8 mouse cellular contexts compared by ENCODE assay signal in the genomic region with DNA sequence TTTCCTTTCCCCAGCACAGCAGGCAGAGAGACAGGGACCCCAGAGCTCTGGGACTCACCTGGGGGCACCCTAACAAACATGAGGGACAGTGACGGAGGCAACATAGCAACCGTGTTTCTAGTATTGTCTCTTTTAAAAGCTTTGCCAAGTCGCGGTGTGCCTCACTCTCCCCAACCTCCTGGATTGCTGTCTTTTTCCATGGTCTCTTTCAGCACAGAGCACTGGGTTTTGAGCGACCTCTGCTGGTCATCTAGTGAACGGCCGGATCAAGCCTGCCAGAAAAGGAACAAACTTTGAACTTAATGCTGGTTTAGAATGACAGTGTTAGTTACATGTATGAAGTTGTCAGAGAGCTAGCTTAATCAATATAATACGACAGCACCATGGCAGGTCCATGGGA. TPM values are rescaled to one million over a fixed set of nuclear protein-coding genes. Genes with fewer than 3 reads are reported as not detected.
DNase-seq lines count a peak whose midpoint lies in the region; ATAC-seq and TF ChIP-seq lines count a peak whose summit lies in the region.

No protein-coding gene starts in this region.

- DNase-seq in adrenal gland, adult 2 months, result peak; percentile 74
- peak; percentile 87 for DNase-seq in embryonic facial prominence, embryonic 11.5 days (ENCODE audit: low spot score)
- peak; percentile 76 for DNase-seq in heart, postnatal 0 days (ENCODE audit: low spot score)
- peak; percentile 65 to 85 for DNase-seq in kidney, postnatal 25 days
- peak; percentile 77 for DNase-seq in lung, adult 2 months
- peak; percentile 82 for DNase-seq in ovary, postnatal 14 days (ENCODE audit: low spot score)
- peak; percentile 84 for DNase-seq in thymus, postnatal 4 days

- H3K9ac ChIP-seq in embryonic facial prominence, embryonic 11.5 days (replicated peaks; ENCODE audit: low read length), result no peak overlapping the region
- H3K9ac ChIP-seq in heart, postnatal 0 days (replicated peaks; ENCODE audit: low read depth, low read length), result no peak overlapping the region

- no peak overlapping the region for H3K4me3 ChIP-seq in embryonic facial prominence, embryonic 11.5 days (ENCODE audit: low read depth, low read length)
- H3K4me3 ChIP-seq in heart, postnatal 0 days (ENCODE audit: low read depth, low read length), result no peak overlapping the region
- no peak overlapping the region for H3K4me3 ChIP-seq in lung, adult 2 months (replicated peaks; ENCODE audit: extremely low read depth, low read depth, low read length)

- ATAC-seq in CD4-positive, CD25-positive, alpha-beta regulatory T cell, adult 4 months, result peak; percentile 82
- no peak for ATAC-seq in embryonic facial prominence, embryonic 11.5 days (replicated peaks; ENCODE audit: insufficient number of reproducible peaks, low FRiP score, low TSS enrichment, low read depth)
- ATAC-seq in heart, postnatal 0 days (ENCODE audit: insufficient read depth, low read depth), result peak; percentile 54; the same call in 1 of the 2 replicates

- H3K9me3 ChIP-seq in embryonic facial prominence, embryonic 11.5 days (replicated peaks; ENCODE audit: control insufficient read depth, low read length), result no peaks in the 10 kb centered on the region
- no peaks in the 10 kb centered on the region for H3K9me3 ChIP-seq in heart, postnatal 0 days (replicated peaks; ENCODE audit: control insufficient read depth, low read length)

- H3K36me3 ChIP-seq in embryonic facial prominence, embryonic 11.5 days (replicated peaks; ENCODE audit: control insufficient read depth, insufficient read depth, low read depth, low read length), result no peaks in the 10 kb centered on the region
- H3K36me3 ChIP-seq in heart, postnatal 0 days (replicated peaks; ENCODE audit: control insufficient read depth, insufficient read depth, low read length), result no peaks in the 10 kb centered on the region

- TF ChIP-seq POLR2A in lung, adult 2 months (IDR thresholded peaks at IDR 0.05; ENCODE audit: borderline replicate concordance, extremely low read depth, low read depth, low read length), result no peak

- 2% methylated on average over 8 of the region's 8 CpGs for WGBS in embryonic facial prominence, embryonic 11.5 days
- WGBS in heart, postnatal 0 days, result under 1% methylated on average over 8 of the region's 8 CpGs
- 1% methylated on average over 8 of the region's 8 CpGs for WGBS in lung, adult 2 months

- H3K27me3 ChIP-seq in embryonic facial prominence, embryonic 11.5 days (ENCODE audit: control insufficient read depth, insufficient read depth, low read length), result no peaks in the 10 kb centered on the region
- H3K27me3 ChIP-seq in heart, postnatal 0 days (ENCODE audit: control insufficient read depth, insufficient read depth, low read length), result peaks cover 12% of the 10 kb centered on the region

- no peak overlapping the region for H3K27ac ChIP-seq in embryonic facial prominence, embryonic 11.5 days (replicated peaks; ENCODE audit: low read depth, low read length)
- no peak overlapping the region for H3K27ac ChIP-seq in heart, postnatal 0 days (ENCODE audit: low read depth)

- no peak overlapping the region for H3K4me2 ChIP-seq in embryonic facial prominence, embryonic 11.5 days (ENCODE audit: low read depth, low read length)
- no peak overlapping the region for H3K4me2 ChIP-seq in heart, postnatal 0 days (ENCODE audit: low read depth, low read length)

- TF ChIP-seq CTCF in heart, postnatal 0 days (IDR thresholded peaks at IDR 0.05; ENCODE audit: low read depth), result peak; percentile 99
- peak; percentile 96 for TF ChIP-seq CTCF in lung, adult 2 months (IDR thresholded peaks at IDR 0.05; ENCODE audit: insufficient read depth, low read length)

- no peaks in the 10 kb centered on the region for H3K4me1 ChIP-seq in embryonic facial prominence, embryonic 11.5 days (ENCODE audit: control insufficient read depth, insufficient read depth, low read length)
- no peaks in the 10 kb centered on the region for H3K4me1 ChIP-seq in heart, postnatal 0 days (ENCODE audit: control insufficient read depth, insufficient read depth)
- H3K4me1 ChIP-seq in lung, adult 2 months (ENCODE audit: control insufficient read depth, insufficient read depth, low read length), result 0 out of 2 replicates have a peak, but pooled peaks cover 2% of the 10 kb centered on the region

- TF ChIP-seq EP300 in heart, postnatal 0 days (IDR thresholded peaks at IDR 0.05; ENCODE audit: low read depth), result no peak

RNA-seq across cellular contexts. Expression of a gene that starts 14.5 kb away (rescaled TPM):
- 10 to 100 TPM; 15.0 to 16.8 TPM for polyA plus RNA-seq in CD4-positive, CD25-positive, alpha-beta regulatory T cell, adult 4 months (2017; shearing (Covaris generic))
- total RNA-seq in adrenal gland, adult 2 months (2021), result 1 to 10 TPM; 1.7 to 1.9 TPM
- 3.7 and 9.8 TPM in 2 replicates for polyA plus RNA-seq in adrenal gland, adult 2 months (2012; rRNA removed)
- polyA plus RNA-seq in embryonic facial prominence, embryonic 11.5 days (2014; fragmentation: Nextera tagmentation; extraction: Ambion mirVana), result 1.0 and 1.5 TPM in 2 replicates
- 1.7 and 7.3 TPM in 2 replicates for total RNA-seq in heart, postnatal 0 days (2014; rRNA removed; ENCODE audit: low replicate concordance)
- polyA plus RNA-seq in heart, postnatal 0 days (2015; fragmentation: Nextera tagmentation; extraction: Ambion mirVana), result 1.7 and 2.0 TPM in 2 replicates
- polyA plus RNA-seq in lung, adult 2 months (2012; rRNA removed), result 11.5 and 16.8 TPM in 2 replicates

RNA-seq across cellular contexts. Expression of a gene that starts 25.7 kb away (rescaled TPM):
- 1 to 10 TPM in 1 of 2 experiments, under 1 TPM in 1; 0.83 to 2.4 TPM for polyA plus RNA-seq in CD4-positive, CD25-positive, alpha-beta regulatory T cell, adult 4 months (2017; shearing (Covaris generic))
- total RNA-seq in adrenal gland, adult 2 months (2021), result 1 to 10 TPM in 1 of 2 experiments, under 1 TPM in 1; 0.89 to 1.2 TPM
- polyA plus RNA-seq in adrenal gland, adult 2 months (2012; rRNA removed), result 1.1 and 1.7 TPM in 2 replicates
- polyA plus RNA-seq in embryonic facial prominence, embryonic 11.5 days (2014; fragmentation: Nextera tagmentation; extraction: Ambion mirVana), result 0.17 and 0.18 TPM in 2 replicates
- total RNA-seq in heart, postnatal 0 days (2014; rRNA removed; ENCODE audit: low replicate concordance), result 0.54 TPM in 1 of 2 replicates, not detected in the other
- polyA plus RNA-seq in heart, postnatal 0 days (2015; fragmentation: Nextera tagmentation; extraction: Ambion mirVana), result 0.10 and 0.14 TPM in 2 replicates
- polyA plus RNA-seq in lung, adult 2 months (2012; rRNA removed), result 4.0 and 5.0 TPM in 2 replicates
